Mouse (Mus musculus) embryonic fibroblast, embryonic 13.5 days (primary cell): ENCODE results near the gene Shcbp1l.

Source experiments
- CTCF ChIP-seq: IDR thresholded peaks from 2 replicates; pipeline ENCODE4 v1.5.1; 2011; ENCODE audit warnings: mild to moderate bottlenecking, control low read depth, low read length, moderate library complexity, borderline replicate concordance; ENCODE audit not compliant: insufficient read depth
- POLR2A ChIP-seq: IDR thresholded peaks from 2 replicates; pipeline ENCODE4 v1.6.1; 2011; ENCODE audit warnings: low read depth, mild to moderate bottlenecking, control low read depth, low read length, moderate library complexity

DNA sequence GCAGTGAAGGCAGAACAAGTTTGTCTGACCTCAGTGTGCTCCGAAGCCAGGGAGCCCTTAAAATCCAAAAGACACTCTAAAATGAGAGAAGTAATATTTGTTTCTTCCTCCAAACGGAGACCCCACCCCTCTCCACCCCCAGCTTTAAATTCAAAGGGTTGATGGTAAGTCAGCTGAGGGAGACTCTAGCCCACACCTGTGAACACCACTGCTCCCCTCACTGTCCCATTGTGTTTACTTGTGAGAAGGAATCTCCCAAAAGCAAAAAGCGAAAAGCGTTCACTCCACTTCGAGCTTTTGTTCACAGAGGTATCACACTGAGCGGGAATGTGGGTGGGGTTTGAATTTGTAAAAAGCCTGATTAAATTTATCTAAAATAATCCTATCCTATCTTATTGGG, 48.5 kb upstream of the Shcbp1l start:
- TF ChIP-seq POLR2A (no peak), CTCF (no peak)
